Mouse (Mus musculus) liver, postnatal 0 days (tissue): Measurements from ENCODE around the gene Fras1.
A peak's percentile ranks its signal among the peaks of the same experiment; 100 is the strongest.

Experiments used
- CTCF ChIP-seq: sonication (generic); IDR thresholded peaks from 2 replicates; pipeline ENCODE4 v1.5.1; 2016; ENCODE audit warnings: antibody characterized with exemption, low read depth
- EP300 ChIP-seq: IDR thresholded peaks from 2 replicates; pipeline ENCODE4 v1.6.1; 2016; ENCODE audit warnings: antibody characterized with exemption, low read depth, mild to moderate bottlenecking

GRCm38 (mm10) chr5:96351963-96352362 lies 21.8 kb upstream of the Fras1 start:
- TF ChIP-seq CTCF: peak; percentile 42
- TF ChIP-seq EP300: no peak
